Mouse (Mus musculus) CH12.LX (cell line): Measurements from ENCODE around the gene Rras2. TPM values are rescaled to one million over a fixed set of nuclear protein-coding genes. Genes with fewer than 3 reads are reported as not detected.

Experiments
- DNase-seq: peaks from one replicate; pipeline ENCODE4 v3.0.0-alpha.2; 2013; ENCODE audit errors: extremely low read depth
- H3K27ac ChIP-seq: 2 replicates; pipeline ENCODE4 v1.5.1; 2012; ENCODE audit warnings: low read depth, mild to moderate bottlenecking, control low read depth, moderate library complexity; ENCODE audit not compliant: insufficient read depth
- H3K27me3 ChIP-seq: replicated peaks from 2 replicates; pipeline ENCODE3; 2012; ENCODE audit warnings: inconsistent platforms
- H3K36me3 ChIP-seq, 2 experiments: replicated peaks in 1 of 2; 2 replicates each; pipeline versions ENCODE3 to v1.6.1; 2012; ENCODE audit warnings: inconsistent platforms in 1 of 2, low read length in 1 of 2, mild to moderate bottlenecking in 1 of 2, mixed read lengths in 1 of 2, moderate library complexity in 1 of 2; ENCODE audit not compliant: control insufficient read depth in 1 of 2, insufficient read depth in 1 of 2
- H3K4me1 ChIP-seq, 2 experiments: 2 replicates each; pipeline ENCODE4 v1.6.1; 2012; ENCODE audit warnings: inconsistent platforms in 1 of 2, moderate library complexity in 1 of 2; ENCODE audit not compliant: insufficient read depth in 2 of 2, control insufficient read depth in 1 of 2
- H3K4me2 ChIP-seq: 2 replicates; pipeline ENCODE4 v1.6.1; 2012; ENCODE audit warnings: low read depth, mild to moderate bottlenecking, control low read depth; ENCODE audit not compliant: poor library complexity, insufficient read depth, severe bottlenecking
- H3K4me3 ChIP-seq, 3 experiments: fragments of 150-350 bp in 1 of 3; sonication (generic) in 1 of 3; replicated peaks in 1 of 3; 2 replicates each; pipeline versions ENCODE3 to v1.5.1; 2011 to 2012; ENCODE audit warnings: low read depth in 2 of 3, low read length in 2 of 3, mild to moderate bottlenecking in 2 of 3, moderate library complexity in 2 of 3, control low read depth in 1 of 3, improper control_type of control experiment in 1 of 3, inconsistent platforms in 1 of 3, mixed read lengths in 1 of 3; ENCODE audit not compliant: poor library complexity in 1 of 3
- H3K79me2 ChIP-seq: replicated peaks from 2 replicates; pipeline ENCODE4 v1.6.1; 2012; ENCODE audit warnings: mild to moderate bottlenecking, moderate library complexity; ENCODE audit not compliant: control insufficient read depth, poor library complexity, insufficient read depth, severe bottlenecking; ENCODE audit errors: extremely low read depth
- H3K9ac ChIP-seq: 2 replicates; pipeline ENCODE4 v1.6.1; 2012; ENCODE audit warnings: low read depth, mild to moderate bottlenecking, control low read depth, moderate library complexity; ENCODE audit not compliant: insufficient read depth
- H3K9me3 ChIP-seq: replicated peaks from 2 replicates; pipeline ENCODE3; 2012; ENCODE audit warnings: low read length, inconsistent platforms, mixed read lengths
- CHD1 ChIP-seq: IDR thresholded peaks from 2 replicates; pipeline ENCODE4 v1.6.1; 2012; ENCODE audit warnings: low read depth, low read length, improper control_type of control experiment, inconsistent platforms
- CTCF ChIP-seq, 2 experiments: IDR thresholded peaks in 1 of 2; conservative IDR thresholded peaks in 1 of 2; 2 replicates each; pipeline ENCODE4 v1.5.1; 2011 to 2012; ENCODE audit warnings: low read depth in 2 of 2, low read length in 2 of 2, improper control_type of control experiment in 1 of 2, inconsistent platforms in 1 of 2, mild to moderate bottlenecking in 1 of 2, moderate library complexity in 1 of 2
- E2F4 ChIP-seq: IDR thresholded peaks from 2 replicates; pipeline ENCODE4 v1.6.1; 2011; ENCODE audit warnings: low read depth, low read length, improper control_type of control experiment; ENCODE audit not compliant: insufficient replicate concordance
- KAT2A ChIP-seq: IDR thresholded peaks from 2 replicates; pipeline ENCODE4 v1.6.1; 2012; ENCODE audit warnings: low read length, improper control_type of control experiment, inconsistent platforms; ENCODE audit not compliant: insufficient replicate concordance
- MAFK ChIP-seq: IDR thresholded peaks from 2 replicates; pipeline ENCODE4 v1.6.1; 2011; ENCODE audit warnings: low read length, improper control_type of control experiment; ENCODE audit not compliant: insufficient replicate concordance
- MXI1 ChIP-seq: IDR thresholded peaks from 2 replicates; pipeline ENCODE4 v1.6.1; 2011; ENCODE audit warnings: mild to moderate bottlenecking, low read depth, low read length, improper control_type of control experiment
- MYC ChIP-seq: IDR thresholded peaks from 2 replicates; pipeline ENCODE4 v1.6.1; 2011; ENCODE audit warnings: low read depth, mild to moderate bottlenecking, improper control_type of control experiment, low read length
- NRF1 ChIP-seq: IDR thresholded peaks from 2 replicates; pipeline ENCODE4 v1.6.1; 2014; ENCODE audit warnings: low read depth, mild to moderate bottlenecking, inconsistent platforms, low read length, improper control_type of control experiment, moderate library complexity
- PAX5 ChIP-seq: IDR thresholded peaks from 2 replicates; pipeline ENCODE4 v1.6.1; 2012; ENCODE audit warnings: low read length, inconsistent platforms, mixed read lengths
- POLR2AphosphoS2 ChIP-seq: IDR thresholded peaks from 2 replicates; pipeline ENCODE4 v1.6.1; 2011; ENCODE audit warnings: low read depth, low read length, improper control_type of control experiment
- RAD21 ChIP-seq: IDR thresholded peaks from 2 replicates; pipeline ENCODE4 v1.6.1; 2011; ENCODE audit warnings: low read depth, mild to moderate bottlenecking, low read length, improper control_type of control experiment, moderate library complexity
- RCOR1 ChIP-seq: conservative IDR thresholded peaks from 2 replicates; pipeline ENCODE4 v1.6.1; 2012; ENCODE audit warnings: low read depth, mild to moderate bottlenecking, inconsistent platforms, low read length, improper control_type of control experiment
- SIN3A ChIP-seq: IDR thresholded peaks from 2 replicates; pipeline ENCODE4 v1.6.1; 2012; ENCODE audit warnings: low read length, improper control_type of control experiment, inconsistent platforms
- ZKSCAN1 ChIP-seq: IDR thresholded peaks from 2 replicates; pipeline ENCODE4 v1.6.1; 2012; ENCODE audit warnings: low read depth, inconsistent platforms, low read length, improper control_type of control experiment, borderline replicate concordance
- ZMIZ1 ChIP-seq: IDR thresholded peaks from 2 replicates; pipeline ENCODE4 v1.6.1; 2012; ENCODE audit warnings: low read depth, mild to moderate bottlenecking, inconsistent platforms, low read length, improper control_type of control experiment
- ZNF384 ChIP-seq: IDR thresholded peaks from 2 replicates; pipeline ENCODE4 v1.6.1; 2012; ENCODE audit warnings: low read depth, low read length, improper control_type of control experiment, inconsistent platforms
- dilution Hi-C: fragments of 300-500 bp; cut with MboI; formaldehyde crosslinking; loops from 2 replicates; pipeline ENCODE4 v1.14.3; 2020; ENCODE audit warnings: low sequenced_read_pairs; ENCODE audit not compliant: extremely low pct_unique_long_range_greater_than_20kb, extremely low pct_ligation_motif_present
- in situ Hi-C: fragments of 300-500 bp; cut with MboI; formaldehyde crosslinking; loops from 3 replicates; pipeline ENCODE4 v1.14.3; 2019; ENCODE audit warnings: low sequenced_read_pairs, low pct_ligation_motif_present, low pct_unique_long_range_greater_than_20kb, mixed read lengths
- polyA plus RNA-seq: library from polyadenylated mRNA; unstranded; fragments of >175 nt; gene quantifications from 2 replicates; pipeline ENCODE4 v1.2.1, GENCODE M21; 2012; ENCODE audit warnings: low read depth; ENCODE audit not compliant: insufficient read length
- total RNA-seq, 2 experiments: library from RNA; depleted of rRNA; stranded (reverse); fragments of 300-350 nt in 1 of 2; fragments of >200 nt in 1 of 2; gene quantifications; 2 replicates each; pipeline ENCODE4 v1.2.3; 2012 to 2014

Rras2 gene
- total and polyA plus RNA-seq, 3 experiments = 11.2 to 36.0 (median 18.4) TPM

DNA sequence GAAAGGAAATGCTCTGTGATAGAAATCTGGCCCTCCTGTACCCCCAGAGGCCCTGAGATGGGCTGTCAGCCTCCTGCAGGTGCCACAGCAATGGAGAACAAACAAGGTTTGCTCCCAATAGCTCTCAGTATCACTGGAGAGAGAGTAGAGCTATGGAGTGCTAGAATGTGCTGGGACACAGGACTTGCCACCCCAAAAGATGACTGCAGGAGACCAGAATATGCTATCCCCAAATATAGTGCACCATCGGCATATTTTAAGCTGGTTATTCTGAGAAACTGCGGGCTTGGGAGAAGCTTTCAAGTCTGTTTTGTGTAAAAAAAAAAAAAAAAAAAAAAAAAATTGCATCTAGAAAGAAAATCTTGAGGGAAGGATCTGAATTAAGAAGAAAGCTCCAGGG is 20.7 kb upstream of the Rras2 start:
- Histone ChIP-seq H3K9ac (no peak overlapping the region), H3K79me2 (no peaks in the 10 kb centered on the region), H3K9me3 (no peaks in the 10 kb centered on the region), H3K36me3 (no peaks in the 10 kb centered on the region), H3K27ac (no peak overlapping the region), H3K27me3 (no peaks in the 10 kb centered on the region), H3K4me1 (peaks cover 0 to 13% of the 10 kb centered on the region in 2 experiments; a peak in 3 of 4 replicates), H3K4me2 (no peak overlapping the region; the same call in 1 of the 2 replicates), H3K4me3 (no peak overlapping the region)
- in situ Hi-C loops (no loop called here), dilution Hi-C loops (no loop called here)
- DNase-seq = no peak
- TF ChIP-seq MXI1 = no peak
- TF ChIP-seq CTCF (conservative IDR thresholded peaks at IDR 0.05 in 1 of 2, IDR thresholded peaks at IDR 0.05 in 1 of 2; ENCODE audit: low read depth in 2 of 2, low read length in 2 of 2) = no peak
- TF ChIP-seq ZKSCAN1 = no peak
- no peak for TF ChIP-seq MAFK
- TF ChIP-seq ZMIZ1 = no peak

DNA sequence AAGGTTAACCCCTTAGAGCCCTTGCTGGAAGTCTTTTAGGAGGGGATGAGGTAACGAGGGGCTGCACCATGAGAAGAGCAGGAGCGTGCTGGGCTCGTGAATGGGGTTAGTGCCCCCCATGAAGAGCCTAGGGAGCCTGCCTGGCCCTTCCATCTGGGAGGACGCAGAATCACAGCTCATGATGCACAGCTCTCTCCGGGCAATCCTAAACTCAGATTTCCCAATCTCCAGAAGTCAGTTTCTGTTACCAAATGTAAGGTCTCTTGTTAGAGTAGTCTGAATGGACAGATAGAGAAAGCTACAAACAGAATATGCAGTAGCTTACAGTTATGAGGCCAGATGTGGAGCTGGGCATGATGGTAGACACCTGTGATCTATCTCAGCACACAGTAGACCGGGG is 17.6 kb upstream of the Rras2 start:
- Histone ChIP-seq H3K27ac (no peak overlapping the region), H3K4me3 (no peak overlapping the region), H3K4me1 (peaks cover 0 to 13% of the 10 kb centered on the region in 2 experiments; a peak in 3 of 4 replicates), H3K9ac (no peak overlapping the region), H3K79me2 (no peaks in the 10 kb centered on the region), H3K36me3 (no peaks in the 10 kb centered on the region), H3K9me3 (no peaks in the 10 kb centered on the region), H3K27me3 (no peaks in the 10 kb centered on the region), H3K4me2 (no peak overlapping the region)
- TF ChIP-seq MXI1 (no peak), RCOR1 (no peak), SIN3A (no peak), RAD21 (no peak), ZNF384 (no peak), KAT2A (no peak), CHD1 (no peak), E2F4 (no peak)
- no peak for DNase-seq
- in situ Hi-C loops (no loop called here), dilution Hi-C loops (no loop called here)

GRCm38 (mm10) chr7:114133957-114134356 is 16.4 kb upstream of the Rras2 start:
- Histone ChIP-seq H3K4me2 (no peak overlapping the region), H3K36me3 (no peaks in the 10 kb centered on the region), H3K4me1 (peaks cover 0 to 5% of the 10 kb centered on the region in 2 experiments; a peak in 3 of 4 replicates), H3K27ac (no peak overlapping the region), H3K79me2 (no peaks in the 10 kb centered on the region), H3K9ac (no peak overlapping the region), H3K4me3 (no peak overlapping the region), H3K9me3 (peaks cover 5% of the 10 kb centered on the region), H3K27me3 (no peaks in the 10 kb centered on the region)
- TF ChIP-seq KAT2A = no peak
- TF ChIP-seq NRF1 = no peak
- TF ChIP-seq PAX5 = no peak
- TF ChIP-seq CHD1 = no peak
- no peak for TF ChIP-seq MYC
- TF ChIP-seq POLR2AphosphoS2 = no peak
- dilution Hi-C loops = no loop called here
- in situ Hi-C loops = no loop called here
- no peak for DNase-seq
